Mouse (Mus musculus) layer of hippocampus, adult 8-10 months (tissue): ENCODE measurements at regions not wholly inside any gene's neighbourhood (a gene's known extent, or its start where the extent isn't known, plus 50 kb on each side); places are given as distances from the start of the nearest gene placed in this dataset.

Experiments used
- DNase-seq, 2 experiments: peaks; one replicate each; pipeline ENCODE4 v3.0.0; 2022; ENCODE audit warnings: low spot score in 2 of 2

DNA sequence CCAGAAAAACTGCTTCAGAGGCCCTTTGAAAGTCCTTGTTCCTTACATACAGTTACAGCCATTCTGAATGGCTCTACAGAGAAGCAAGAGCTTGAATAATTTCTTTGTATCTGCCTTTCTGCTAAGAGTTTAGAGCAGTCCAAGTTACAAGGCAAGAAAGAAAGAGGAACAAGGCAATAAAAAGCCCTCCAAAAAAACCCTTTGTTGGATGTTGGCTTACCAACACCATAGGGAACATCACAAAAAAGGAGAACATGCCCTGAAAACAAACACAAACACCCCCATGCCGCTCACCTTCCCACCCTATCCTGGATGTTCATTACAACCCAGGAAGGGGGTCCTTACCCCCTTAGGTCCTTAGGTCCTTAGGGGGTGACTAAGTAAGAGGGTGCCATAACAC is 359.2 kb upstream of the Gcfc2 start:
- DNase-seq = no peak

DNA sequence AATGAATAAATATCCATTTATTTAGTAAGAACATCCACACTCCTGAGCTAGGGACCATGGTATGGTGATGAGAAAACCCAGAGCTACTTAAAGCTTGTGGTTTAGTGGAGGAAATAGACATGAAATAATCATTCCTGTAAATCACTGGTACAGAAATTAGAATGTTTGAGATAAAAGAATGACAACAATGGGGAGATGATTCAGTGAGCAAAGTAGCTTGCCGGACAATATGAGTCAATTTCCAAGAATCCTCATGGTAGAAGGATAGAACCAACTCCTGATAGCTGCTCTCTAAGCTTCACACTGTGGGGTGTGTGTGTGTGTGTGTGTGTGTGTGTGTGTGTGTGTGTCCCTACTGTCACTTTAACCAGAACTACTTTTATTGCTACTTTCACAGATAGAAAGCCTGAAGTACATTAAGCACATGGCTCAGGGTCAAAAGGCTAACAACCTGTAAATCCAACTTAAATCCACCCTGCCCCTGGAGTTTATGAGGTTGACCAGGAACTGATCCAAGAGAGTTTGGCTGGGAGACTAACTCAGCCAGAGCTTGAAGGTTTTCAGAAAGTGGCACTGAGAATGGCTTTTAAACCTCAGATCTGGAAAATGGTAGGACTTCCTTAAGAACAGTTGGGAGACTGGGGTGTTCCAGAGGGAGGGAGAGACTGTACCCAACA is 336.9 kb upstream of the Gcfc2 start:
- no peak for DNase-seq

DNA sequence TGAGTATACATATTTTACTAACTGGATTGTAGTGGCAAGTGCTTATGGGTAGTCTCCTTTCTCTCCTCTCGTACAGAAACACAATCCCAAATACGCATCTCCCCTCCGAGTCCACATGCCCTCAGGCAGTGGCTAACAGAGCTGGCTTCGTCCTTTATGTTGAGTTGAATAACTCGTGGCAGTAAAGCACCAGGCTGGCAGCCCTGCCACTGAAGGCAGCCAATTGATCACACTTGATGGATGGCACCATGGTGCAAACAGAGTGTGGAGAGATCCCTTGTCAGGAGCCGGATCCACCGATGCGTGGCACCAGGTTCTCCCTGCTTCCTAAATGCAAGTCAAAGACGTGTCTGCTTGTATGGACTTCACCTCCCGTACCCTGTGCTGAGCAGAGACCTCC is 333.7 kb upstream of the Gcfc2 start:
- no peak for DNase-seq

DNA sequence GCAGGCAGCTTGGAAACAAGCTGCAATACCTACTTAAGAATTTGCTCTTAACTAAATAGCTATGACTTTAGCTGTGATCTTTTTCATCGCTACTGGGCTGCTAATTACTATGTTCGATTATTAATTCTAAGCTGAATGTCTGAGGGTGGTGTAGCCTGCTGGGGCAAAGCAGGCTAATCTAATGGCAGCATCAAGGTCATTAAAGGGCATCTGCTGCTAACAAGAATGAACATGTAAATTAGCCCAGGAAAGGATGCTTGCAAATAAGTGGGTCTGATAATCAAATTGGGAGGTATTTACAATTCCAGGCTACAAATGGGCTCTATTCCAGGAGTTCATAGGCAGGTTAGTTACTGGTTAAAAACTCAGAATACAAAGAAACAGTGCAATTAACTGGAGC is 327.5 kb upstream of the Gcfc2 start:
- DNase-seq = no peak

DNA sequence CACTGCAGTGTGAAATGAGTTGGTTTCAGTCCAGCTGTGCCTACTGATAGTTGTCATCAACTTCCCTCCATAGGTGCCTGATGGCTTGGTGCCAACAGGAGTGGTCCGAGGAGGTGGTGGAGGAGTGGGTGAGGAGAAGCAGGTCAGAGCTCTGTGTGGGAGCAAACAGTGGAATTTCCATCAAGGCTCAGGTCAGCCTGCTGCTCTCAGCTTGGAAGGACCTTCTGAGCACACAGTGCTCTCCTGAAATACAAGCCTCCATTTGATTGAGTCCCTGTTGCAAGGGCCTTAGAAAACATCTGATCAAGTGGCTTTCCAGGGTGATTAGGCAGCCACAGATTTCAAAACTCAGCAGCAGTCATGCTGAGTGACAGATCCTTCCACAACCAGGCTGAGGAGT is 314.8 kb upstream of the Gcfc2 start:
- DNase-seq = no peak

DNA sequence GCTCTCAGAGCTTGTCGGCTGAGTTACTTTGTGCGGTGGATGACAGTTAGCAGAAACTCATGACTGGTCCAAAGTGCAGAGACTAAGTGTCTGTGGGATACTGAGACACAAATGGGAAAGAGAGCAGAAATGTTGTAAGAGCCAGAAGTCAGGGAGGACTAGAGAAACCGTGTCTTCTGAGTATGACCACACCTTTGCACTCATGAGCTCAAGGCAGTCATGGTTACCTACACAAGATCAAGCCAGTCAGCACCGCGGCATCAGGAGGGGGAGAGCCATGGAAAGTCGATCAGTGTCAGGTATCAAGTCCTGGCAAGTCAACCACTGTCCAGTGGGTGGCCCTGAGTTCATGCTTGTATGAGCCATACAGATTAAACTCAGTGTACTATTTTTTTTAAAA is 311.5 kb upstream of the Gcfc2 start:
- DNase-seq = no peak

DNA sequence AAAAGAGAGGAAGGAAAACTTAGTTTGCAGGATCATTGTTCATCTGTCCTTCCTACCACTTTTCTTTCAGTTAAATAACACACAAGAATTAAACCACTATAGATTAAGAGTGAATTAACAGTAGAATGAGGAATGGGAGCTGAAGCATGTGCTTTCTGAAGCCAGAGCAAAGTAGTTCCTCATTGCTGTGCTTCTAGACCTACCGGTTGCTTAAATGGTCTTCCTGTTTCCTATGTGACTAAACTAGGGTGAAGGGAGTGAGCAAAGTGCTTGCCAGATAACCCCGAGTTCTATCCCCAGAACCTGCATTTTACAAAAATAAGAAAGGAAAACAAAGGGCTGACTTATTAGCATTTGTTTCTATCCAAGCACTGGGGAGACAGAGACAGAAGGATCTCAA is 305.5 kb upstream of the Gcfc2 start:
- no peak for DNase-seq

DNA sequence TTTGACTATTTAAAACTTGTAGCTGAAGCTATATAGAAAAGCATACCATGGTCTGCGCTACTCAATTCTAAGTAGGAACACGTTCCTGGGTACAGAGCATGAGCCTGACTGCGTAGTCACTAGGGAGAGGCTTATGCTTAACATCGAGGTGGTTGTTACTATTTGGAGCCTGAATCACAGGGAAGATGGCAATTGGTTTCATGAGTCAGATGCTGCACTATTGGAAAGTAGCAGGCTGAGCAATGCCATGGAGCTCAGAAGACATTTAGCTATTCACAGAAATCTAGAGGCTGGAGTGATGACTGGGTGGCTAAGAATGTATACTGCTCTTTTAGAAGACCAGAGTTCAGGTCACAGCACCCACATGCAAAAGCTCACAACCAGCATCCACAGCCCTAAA is 302.4 kb upstream of the Gcfc2 start:
- no peak for DNase-seq

DNA sequence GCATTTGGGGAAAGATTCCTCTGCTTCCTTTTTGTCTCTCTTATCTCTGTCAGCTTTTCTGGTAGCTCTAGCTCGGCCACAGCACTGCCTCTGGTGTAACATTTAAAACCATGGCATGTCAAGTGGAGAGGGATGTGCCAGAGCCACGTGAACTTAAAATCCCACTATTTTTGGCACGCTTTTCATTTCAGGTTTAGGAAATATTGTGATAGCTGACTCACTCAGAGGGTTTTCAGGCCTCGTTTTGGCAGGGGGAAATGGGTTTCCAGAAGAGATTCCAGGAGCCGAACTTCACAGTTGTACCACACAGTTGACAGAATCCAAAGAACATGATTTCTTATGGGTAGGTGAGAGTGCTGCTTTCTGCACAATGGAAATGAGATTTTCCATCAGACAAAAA is 300.8 kb upstream of the Gcfc2 start:
- no peak for DNase-seq

DNA sequence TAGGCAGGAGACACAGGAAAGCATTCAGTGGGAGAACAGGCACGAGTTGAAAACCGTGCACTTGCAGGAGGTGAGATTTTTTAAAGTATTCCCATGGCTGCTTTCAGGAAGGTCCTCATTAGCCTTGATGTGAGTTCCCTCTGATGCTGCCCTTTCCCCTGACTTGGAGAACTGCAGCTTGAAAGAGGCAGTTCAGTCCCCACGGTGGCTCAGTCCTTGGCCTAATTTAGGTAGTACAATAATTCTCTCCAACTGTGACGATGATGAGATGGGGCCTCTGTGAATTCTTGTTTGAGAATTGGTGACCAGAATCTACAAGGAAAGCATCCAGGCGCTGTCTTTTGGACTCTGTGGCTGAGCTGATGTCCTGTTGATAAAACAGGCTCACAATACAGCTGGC is 298.5 kb upstream of the Gcfc2 start:
- no peak for DNase-seq

DNA sequence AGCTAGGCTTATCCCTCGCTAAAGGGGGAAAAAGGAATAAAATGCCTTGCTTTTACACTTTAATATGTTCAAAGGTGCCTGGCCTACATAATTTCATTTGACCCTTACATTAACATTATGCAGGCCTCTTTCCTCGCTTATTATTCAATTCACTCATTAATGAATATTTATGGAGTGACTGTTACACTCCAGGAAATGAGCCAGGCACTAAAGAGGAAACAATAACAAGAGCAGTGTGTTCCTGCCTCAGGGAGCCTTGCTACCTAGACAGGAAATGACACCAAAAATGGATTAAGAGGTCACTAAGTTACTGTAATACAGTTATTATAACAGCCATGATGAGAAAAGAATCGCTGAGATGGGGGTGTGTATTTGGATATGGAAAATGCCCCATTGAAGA is 289.9 kb upstream of the Gcfc2 start:
- DNase-seq = no peak

DNA sequence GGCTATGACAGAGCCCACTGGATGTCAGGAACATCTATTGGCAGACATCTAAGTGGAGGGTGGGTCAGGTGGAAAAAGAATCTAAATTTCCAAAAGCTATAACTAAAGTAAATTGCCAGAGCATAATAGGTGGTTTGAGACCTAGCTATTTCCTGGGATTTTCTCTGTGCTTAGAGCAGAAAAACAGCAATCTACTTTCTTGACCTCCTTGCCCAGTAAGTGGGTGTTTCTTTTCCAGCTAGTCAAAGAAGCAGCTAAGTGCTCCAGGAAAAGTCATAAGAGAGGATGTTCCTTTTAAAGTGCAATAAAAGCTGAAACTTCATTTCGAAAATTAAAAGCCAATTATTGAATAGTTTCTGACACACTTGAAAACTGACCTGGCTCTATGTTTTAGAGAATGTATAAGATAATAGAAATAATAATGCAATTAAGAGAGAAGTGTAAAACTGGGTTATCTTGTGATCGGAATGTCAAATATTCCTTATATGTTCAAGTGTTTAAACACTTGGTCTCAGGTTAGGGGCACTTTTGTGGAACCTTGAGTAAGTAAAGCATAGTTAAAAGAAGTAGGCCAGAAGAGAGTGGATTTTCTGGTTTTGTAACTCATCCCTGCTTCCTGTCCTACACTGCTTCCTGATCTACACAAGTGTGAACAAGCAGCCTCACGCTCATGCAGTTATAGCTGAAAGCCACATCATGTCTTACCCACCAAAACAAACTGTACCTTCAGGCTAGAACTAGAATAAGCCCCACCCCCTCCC is 275.7 kb upstream of the Gcfc2 start:
- no peak for DNase-seq

DNA sequence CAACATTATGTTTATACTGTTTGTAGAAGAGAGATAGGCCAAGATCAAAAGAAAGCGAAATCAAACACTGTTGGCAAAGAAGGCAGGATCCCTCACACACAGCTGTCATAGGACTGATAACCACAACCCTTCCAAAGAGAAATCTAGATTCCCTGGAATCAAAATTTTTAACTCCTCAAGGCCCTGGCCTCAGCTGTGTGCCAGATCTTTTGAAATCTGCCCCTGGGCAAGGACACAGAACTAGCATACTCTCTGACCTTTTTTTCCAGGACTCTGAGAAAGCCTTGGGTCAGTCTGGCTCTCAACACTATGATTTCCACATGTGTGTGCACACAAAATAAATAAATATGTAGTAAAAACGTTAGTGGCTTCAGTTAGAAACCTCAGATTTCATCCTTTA is 271.6 kb upstream of the Gcfc2 start:
- DNase-seq = no peak

DNA sequence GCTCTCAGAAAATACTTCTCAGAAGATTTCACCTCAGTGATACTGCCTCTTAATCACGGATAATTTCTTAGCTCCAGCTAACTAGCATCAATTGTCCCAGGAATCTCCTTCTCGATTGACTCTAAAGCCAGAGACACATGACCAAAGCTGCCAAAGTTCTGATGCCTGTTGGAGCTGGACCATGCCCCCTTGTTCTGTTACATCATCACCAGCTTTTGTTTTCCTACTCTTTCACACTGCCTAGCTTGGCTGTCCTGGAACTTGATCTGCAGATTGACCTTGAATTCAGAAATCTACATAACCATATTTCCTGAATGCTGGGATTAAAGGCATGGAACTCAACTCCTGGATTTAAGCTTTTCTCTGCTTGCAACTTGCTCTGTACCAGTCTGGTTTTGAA is 268.3 kb upstream of the Gcfc2 start:
- no peak for DNase-seq

DNA sequence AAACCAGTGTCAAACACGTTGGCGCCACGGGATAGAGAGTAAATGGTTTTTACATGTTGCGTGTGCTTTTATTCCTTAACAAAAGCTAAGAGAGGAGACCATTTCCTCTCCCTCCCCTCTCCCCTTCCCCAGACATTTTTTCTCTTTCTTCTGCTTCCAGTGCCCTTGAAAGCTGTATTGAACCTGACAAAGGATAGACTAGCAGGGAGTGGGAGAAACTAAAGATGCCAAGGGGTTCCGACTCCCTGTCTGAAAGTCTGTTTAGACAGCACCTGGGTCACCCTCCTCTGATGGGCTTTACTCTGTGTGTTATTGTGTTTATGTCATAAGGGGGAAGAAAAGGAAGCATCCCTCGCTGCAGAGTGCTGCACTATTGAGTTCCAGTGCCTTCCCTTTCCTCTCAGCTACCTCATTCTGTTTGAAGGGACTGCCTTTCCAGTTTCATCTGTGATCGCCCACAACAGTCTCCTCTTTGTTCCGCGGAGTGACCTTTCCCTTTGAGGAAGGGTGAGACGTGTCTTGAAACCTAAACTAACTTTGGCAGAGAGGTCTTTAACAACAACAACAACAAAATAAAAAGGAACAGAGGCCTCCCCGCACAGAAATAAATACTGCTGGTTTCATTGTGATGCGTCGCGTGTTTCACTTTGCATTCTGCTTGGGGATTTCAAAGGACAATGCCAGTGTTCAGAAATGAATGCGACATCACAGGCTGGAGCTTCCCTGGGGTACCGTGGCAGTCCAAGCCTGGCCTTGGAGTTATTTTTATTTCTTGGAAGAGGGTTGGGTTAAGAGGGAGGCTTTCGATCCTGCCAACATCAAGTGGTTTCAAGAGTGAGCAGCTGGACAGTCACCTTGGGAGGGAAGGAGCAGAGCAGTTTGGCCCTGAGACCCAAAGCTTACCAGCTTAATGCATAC is 262.7 kb upstream of the Gcfc2 start:
- peak; percentile 42 to 70 for DNase-seq

DNA sequence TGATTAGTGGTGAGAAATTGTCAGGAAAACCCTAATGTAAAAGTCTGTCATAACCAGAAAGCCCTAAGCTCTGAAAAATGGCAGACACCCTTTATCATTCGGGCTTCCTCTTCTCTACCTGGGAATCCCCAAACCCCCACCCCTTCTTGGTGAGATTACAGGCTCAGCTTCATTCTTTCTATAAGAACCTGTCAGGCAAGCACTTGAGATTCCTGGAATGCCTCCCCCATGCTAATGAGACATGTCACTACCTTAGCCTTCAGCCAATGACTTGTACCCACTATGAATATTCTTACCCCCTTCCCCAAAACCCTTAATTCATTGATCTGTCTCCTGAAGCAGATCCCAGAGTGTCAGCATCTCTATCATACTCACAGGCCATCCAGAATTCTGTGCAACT is 254.5 kb upstream of the Gcfc2 start:
- DNase-seq = no peak

DNA sequence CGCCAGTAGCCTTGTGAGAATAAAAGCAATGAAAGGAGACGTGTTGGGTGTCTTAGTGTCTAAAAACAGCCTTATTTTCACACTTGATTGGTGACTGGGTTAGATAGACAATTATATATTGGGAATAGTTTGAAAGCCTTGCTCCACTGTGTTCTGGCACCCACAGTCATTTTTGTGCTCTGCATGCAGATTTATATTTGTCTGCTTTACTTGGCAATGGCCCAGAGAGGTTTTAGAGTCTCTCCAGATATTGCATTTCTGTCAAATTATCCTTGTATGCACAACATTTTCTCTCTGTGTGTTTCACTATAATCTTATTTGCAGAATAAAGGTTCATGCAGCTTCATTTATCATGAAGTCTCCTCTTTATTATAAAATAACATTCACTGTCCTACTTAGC is 250.2 kb upstream of the Gcfc2 start:
- no peak for DNase-seq

DNA sequence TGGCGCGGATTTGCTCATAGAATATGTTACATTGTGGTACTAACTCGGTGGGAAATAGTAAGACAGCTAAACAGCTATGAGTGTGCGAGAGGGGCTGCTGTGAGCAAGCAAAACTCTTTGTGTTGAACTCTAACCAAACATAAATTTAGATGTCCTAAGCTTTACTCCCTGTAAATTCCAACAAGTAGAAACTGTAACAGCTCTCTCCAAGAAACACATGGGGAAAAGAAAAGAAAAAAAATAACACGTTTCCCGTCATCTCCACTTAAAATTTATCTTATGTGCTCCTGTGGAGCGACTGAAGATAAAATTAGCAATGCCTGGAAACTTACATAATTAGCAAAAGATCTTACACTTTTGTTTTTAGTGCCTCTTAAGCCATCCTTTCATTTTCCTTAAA is 226.2 kb upstream of the Gcfc2 start:
- DNase-seq = no peak

DNA sequence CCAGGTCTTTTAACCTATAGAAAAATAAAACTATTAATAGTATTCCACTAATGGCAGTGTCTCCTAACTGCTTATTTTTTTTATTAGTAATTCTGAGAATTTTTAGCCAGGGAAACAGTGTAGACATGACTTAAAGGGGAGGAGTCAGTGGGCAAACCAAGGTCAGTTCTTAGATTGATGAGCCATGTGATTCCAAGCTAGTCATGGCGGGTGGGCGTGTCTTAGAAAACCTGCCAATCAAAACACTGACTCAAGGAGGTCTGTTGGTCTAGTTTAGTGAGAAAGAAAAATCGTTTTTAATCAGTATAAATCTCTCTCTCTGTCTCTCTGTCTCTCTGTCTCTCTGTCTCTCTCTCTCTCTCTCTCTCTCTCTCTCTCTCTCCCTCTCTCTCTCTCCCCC is 225.3 kb upstream of the Gcfc2 start:
- no peak for DNase-seq

DNA sequence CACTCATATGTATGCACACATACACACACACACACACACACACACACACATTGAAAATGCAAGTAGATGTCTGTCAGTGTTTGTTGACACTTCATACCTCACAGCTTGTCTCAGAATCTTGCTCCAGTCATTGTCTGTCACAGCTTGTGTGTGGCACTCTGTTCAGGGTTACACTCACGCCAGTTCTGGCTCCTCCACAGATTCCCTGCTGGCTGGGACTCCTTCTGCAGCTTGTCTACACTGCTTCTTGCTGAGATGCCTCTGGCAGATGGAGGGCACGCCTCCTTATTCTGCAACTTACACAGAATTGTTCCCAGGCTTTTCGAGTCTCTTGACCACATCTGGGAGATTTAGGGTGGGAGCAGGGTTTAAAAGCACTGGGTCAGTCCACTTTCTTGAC is 208.6 kb upstream of the Gcfc2 start:
- peak; percentile 7 to 10 for DNase-seq

DNA sequence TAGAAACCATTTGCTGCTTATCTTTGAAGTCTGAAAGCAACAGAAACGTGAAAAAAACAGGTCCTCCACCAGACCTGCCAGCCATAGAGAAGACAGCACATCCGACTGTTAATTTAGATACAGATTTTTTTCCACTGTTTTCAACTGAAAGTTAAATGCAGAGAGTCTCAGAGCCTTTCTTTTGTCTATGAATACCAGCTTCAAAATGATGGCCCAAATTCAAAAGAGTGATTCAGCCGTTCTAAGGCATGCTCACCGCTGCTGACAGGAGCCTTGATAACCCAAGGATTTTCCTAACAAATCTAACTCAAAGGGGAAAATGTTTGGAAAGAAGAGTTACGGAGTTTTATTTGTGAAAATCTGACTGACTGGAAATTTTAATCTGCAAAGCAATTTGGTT is 207.1 kb upstream of the Gcfc2 start:
- no peak for DNase-seq
